Mouse (Mus musculus) heart, embryonic 14.5 days (tissue): ENCODE measurements around the gene Cysrt1. TPM values are rescaled to one million over a fixed set of nuclear protein-coding genes. Genes with fewer than 3 reads are reported as not detected.

Experiments
- ATAC-seq: fragments of 200-750 bp; cut with Nextera tagmentation; 2 replicates; pipeline ENCODE4 v1.8.0; 2017; ENCODE audit warnings: low read depth, moderate TSS enrichment; ENCODE audit not compliant: insufficient number of reproducible peaks, insufficient read depth, low FRiP score
- H3K27ac ChIP-seq, 2 experiments: fragments of 200-500 bp in 1 of 2; fragments of 300-500 bp in 1 of 2; sonication (generic) in 1 of 2; replicated peaks in 1 of 2; 2 replicates each; pipeline ENCODE4 v1.5.1; 2012 to 2014; ENCODE audit warnings: low read depth in 2 of 2, low read length in 2 of 2, control low read depth in 1 of 2, mild to moderate bottlenecking in 1 of 2, mixed read lengths in 1 of 2; ENCODE audit not compliant: control insufficient read depth in 1 of 2, insufficient read depth in 1 of 2
- H3K27me3 ChIP-seq: fragments of 300-500 bp; sonication (generic); 2 replicates; pipeline ENCODE4 v1.6.1; 2014; ENCODE audit warnings: mild to moderate bottlenecking, low read length, control low read depth; ENCODE audit not compliant: control insufficient read depth, insufficient read depth
- H3K36me3 ChIP-seq: fragments of 300-500 bp; sonication (generic); 2 replicates; pipeline ENCODE4 v1.6.1; 2014; ENCODE audit warnings: mild to moderate bottlenecking, control low read depth, low read length, mixed read lengths; ENCODE audit not compliant: control insufficient read depth, insufficient read depth
- H3K4me1 ChIP-seq, 2 experiments: fragments of 200-500 bp in 1 of 2; fragments of 300-500 bp in 1 of 2; sonication (generic) in 1 of 2; 2 replicates each; pipeline ENCODE4 v1.6.1; 2012 to 2014; ENCODE audit warnings: low read length in 2 of 2, control low read depth in 1 of 2, mixed read lengths in 1 of 2; ENCODE audit not compliant: control insufficient read depth in 2 of 2, insufficient read depth in 2 of 2
- H3K4me2 ChIP-seq: fragments of 300-500 bp; sonication (generic); 2 replicates; pipeline ENCODE4 v1.6.1; 2014; ENCODE audit warnings: mild to moderate bottlenecking, low read length
- H3K4me3 ChIP-seq, 2 experiments: fragments of 200-500 bp in 1 of 2; fragments of 300-500 bp in 1 of 2; sonication (generic) in 1 of 2; 2 replicates each; pipeline ENCODE4 v1.5.1; 2012 to 2014; ENCODE audit warnings: low read length in 2 of 2, mild to moderate bottlenecking in 2 of 2, control low read depth in 1 of 2, low read depth in 1 of 2, moderate library complexity in 1 of 2; ENCODE audit not compliant: control insufficient read depth in 1 of 2, insufficient read depth in 1 of 2
- H3K9ac ChIP-seq: fragments of 300-500 bp; sonication (generic); 2 replicates; pipeline ENCODE4 v1.6.1; 2014; ENCODE audit warnings: mild to moderate bottlenecking, low read length
- H3K9me3 ChIP-seq: fragments of 300-500 bp; sonication (generic); 2 replicates; pipeline ENCODE4 v1.6.1; 2016; ENCODE audit warnings: low read length, control low read depth; ENCODE audit not compliant: control insufficient read depth
- WGBS: fragments of 180-500 bp; shearing (Covaris S2); extraction: QIAGEN DNeasy Blood & Tissue Kit; methylation state at CpG from one replicate; pipeline ENCODE4 v1.1.7; 2014; 5-methylcytosine and 5-hydroxymethylcytosine counted together
- polyA plus RNA-seq: library from polyadenylated mRNA; unstranded; fragments of >200 nt; fragmentation: Nextera tagmentation; extraction: Ambion mirVana; gene quantifications from 2 replicates; pipeline ENCODE4 v1.2.1, GENCODE M21; 2014

The Cysrt1 gene
- polyA plus RNA-seq, 1 experiment from 2014 or later, result not detected

- Histone ChIP-seq H3K9ac (peak overlapping the region; percentile 2; the same call in 1 of the 2 replicates), H3K36me3 (no peaks in the 10 kb centered on the region), H3K4me2 (peak overlapping the region; percentile 98), H3K4me1 (peaks cover 8 to 18% of the 10 kb centered on the region in 2 experiments), H3K27ac (no peak overlapping the region), H3K9me3 (no peaks in the 10 kb centered on the region), H3K4me3 (peak overlapping the region; percentile 19 to 28), H3K27me3 (peaks cover 28% of the 10 kb centered on the region)
- WGBS, result 2% methylated on average over 29 of the region's 29 CpGs
- peak; percentile 64 for ATAC-seq
These were observed 1.4 kb downstream of the Cysrt1 start for GRCm38 (mm10) chr2:25240723-25241437.

- peaks cover 8 to 18% of the 10 kb centered on the region in 2 experiments for H3K4me1 ChIP-seq
- no peak for ATAC-seq
- WGBS, result 53% methylated on average over 8 of the region's 8 CpGs
- H3K4me2 ChIP-seq, result peak overlapping the region; percentile 98
- no peaks in the 10 kb centered on the region for H3K36me3 ChIP-seq
- H3K9me3 ChIP-seq, result no peaks in the 10 kb centered on the region
- no peak overlapping the region for H3K27ac ChIP-seq
- H3K9ac ChIP-seq, result peak overlapping the region; percentile 2; the same call in 1 of the 2 replicates
- H3K27me3 ChIP-seq, result peaks cover 28% of the 10 kb centered on the region
- peak overlapping the region; percentile 19 to 28; a peak in 3 of 4 replicates for H3K4me3 ChIP-seq
These were observed 1.9 kb downstream of the Cysrt1 start for GRCm38 (mm10) chr2:25240310-25240709.

- H3K4me1 ChIP-seq, result peaks cover 8 to 18% of the 10 kb centered on the region in 2 experiments
- H3K4me2 ChIP-seq, result no peak overlapping the region
- H3K27ac ChIP-seq, result no peak overlapping the region
- no peak overlapping the region for H3K9ac ChIP-seq
- H3K27me3 ChIP-seq, result peaks cover 28% of the 10 kb centered on the region
- no peaks in the 10 kb centered on the region for H3K36me3 ChIP-seq
- 76% methylated on average over 3 of the region's 3 CpGs for WGBS
- ATAC-seq, result no peak
- no peaks in the 10 kb centered on the region for H3K9me3 ChIP-seq
- no peak overlapping the region for H3K4me3 ChIP-seq
These were observed 2.5 kb downstream of the Cysrt1 start for GRCm38 (mm10) chr2:25239766-25240165.

- no peak for ATAC-seq
- peaks cover 27% of the 10 kb centered on the region for H3K27me3 ChIP-seq
- H3K4me2 ChIP-seq, result no peak overlapping the region
- no peak overlapping the region for H3K27ac ChIP-seq
- no peak overlapping the region for H3K9ac ChIP-seq
- H3K36me3 ChIP-seq, result no peaks in the 10 kb centered on the region
- no peaks in the 10 kb centered on the region for H3K9me3 ChIP-seq
- H3K4me1 ChIP-seq, result peaks cover 8 to 18% of the 10 kb centered on the region in 2 experiments
- no peak overlapping the region for H3K4me3 ChIP-seq
These were observed 4.1 kb downstream of the Cysrt1 start for GRCm38 (mm10) chr2:25238106-25238505.

- H3K9ac ChIP-seq, result no peak overlapping the region
- no peak overlapping the region for H3K4me3 ChIP-seq
- no peak overlapping the region for H3K4me2 ChIP-seq
- no peak for ATAC-seq
- H3K4me1 ChIP-seq, result peaks cover 8 to 14% of the 10 kb centered on the region in 2 experiments
- peaks cover 21% of the 10 kb centered on the region for H3K27me3 ChIP-seq
- no peaks in the 10 kb centered on the region for H3K36me3 ChIP-seq
- 53% methylated on average over 4 of the region's 4 CpGs for WGBS
- H3K9me3 ChIP-seq, result no peaks in the 10 kb centered on the region
- H3K27ac ChIP-seq, result no peak overlapping the region
These were observed 4.7 kb downstream of the Cysrt1 start for GRCm38 (mm10) chr2:25237522-25237921.

GRCm38 (mm10) chr2:25236614-25237013 lies 5.6 kb downstream of the Cysrt1 start, which contains the start of gene Rnf224:
Rnf224 (minus strand) TSS chr2:25236787.
- Histone ChIP-seq H3K27me3 (peaks cover 17% of the 10 kb centered on the region), H3K27ac (no peak within 1 kb of the TSS), H3K9ac (no peak within 1 kb of the TSS), H3K4me1 (peaks cover 7% of the 10 kb centered on the region in 2 experiments), H3K4me3 (no peak within 1 kb of the TSS), H3K36me3 (no peaks in the 10 kb centered on the region), H3K9me3 (no peaks in the 10 kb centered on the region), H3K4me2 (no peak within 1 kb of the TSS)
- 22% methylated on average over 8 of the region's 8 CpGs for WGBS
- ATAC-seq, result no peak

GRCm38 (mm10) chr2:25234551-25235220 lies 7.6 kb downstream of the Cysrt1 start:
- H3K4me3 ChIP-seq, result no peak overlapping the region
- no peaks in the 10 kb centered on the region for H3K36me3 ChIP-seq
- WGBS, result 61% methylated on average over 5 of the region's 5 CpGs
- ATAC-seq, result no peak
- H3K27ac ChIP-seq, result no peak overlapping the region
- no peaks in the 10 kb centered on the region for H3K4me1 ChIP-seq
- peaks cover 27% of the 10 kb centered on the region for H3K27me3 ChIP-seq
- no peak overlapping the region for H3K4me2 ChIP-seq
- no peaks in the 10 kb centered on the region for H3K9me3 ChIP-seq
- H3K9ac ChIP-seq, result no peak overlapping the region
